Mouse (Mus musculus): ENCODE results near the gene Npff. TPM values are rescaled to one million over a fixed set of nuclear protein-coding genes. Genes with fewer than 3 reads are reported as not detected.
A peak's percentile ranks its signal among the peaks of the same experiment; 100 is the strongest.

Npff gene
- total RNA-seq, 2 experiments from 2014 or later = 0.87 to 0.92 TPM

DNA sequence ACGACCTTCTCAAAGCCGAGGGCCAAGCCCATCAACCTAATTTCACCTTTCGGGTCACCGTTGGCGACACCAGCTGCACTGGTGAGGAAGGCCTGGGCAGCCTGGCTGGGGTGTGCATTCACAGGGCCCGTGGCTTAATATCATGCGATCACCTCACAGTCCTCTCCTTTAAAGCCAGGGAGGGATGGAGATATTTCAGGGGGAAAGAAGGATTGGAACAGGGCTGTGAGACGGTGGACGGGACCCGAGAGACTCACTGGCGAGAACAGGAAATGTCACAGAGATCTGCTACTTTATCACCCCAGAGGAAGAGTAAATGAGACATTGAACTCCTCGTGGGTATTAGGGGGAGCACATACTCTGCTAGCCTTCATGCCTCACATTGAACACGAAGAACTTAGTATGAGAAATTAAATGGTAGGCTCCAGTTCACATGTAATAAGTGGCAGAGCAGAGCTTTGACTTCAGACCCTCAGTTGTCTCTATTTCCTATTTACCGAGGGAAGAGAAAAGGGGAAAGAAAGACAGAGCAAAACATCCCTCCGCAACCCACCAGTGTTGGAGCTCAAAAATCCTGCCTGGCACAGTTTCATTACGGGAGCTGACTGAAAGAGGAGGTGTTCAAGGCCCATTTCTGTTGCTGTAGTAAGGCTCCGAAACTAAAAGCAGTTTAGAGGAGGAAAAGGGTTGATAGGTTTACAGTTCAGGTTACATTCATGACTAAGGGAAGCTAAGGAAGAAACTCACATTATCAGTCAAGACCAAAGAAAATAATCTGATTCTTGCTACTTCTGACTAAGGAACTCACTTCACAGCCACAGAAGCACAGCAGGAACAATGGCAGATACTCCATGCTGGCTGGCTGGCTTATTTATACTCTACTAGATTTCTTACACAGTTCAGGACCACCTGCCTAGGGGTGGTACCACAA is 5.3 kb downstream of the Npff start:
- no peak for DNase-seq

DNA sequence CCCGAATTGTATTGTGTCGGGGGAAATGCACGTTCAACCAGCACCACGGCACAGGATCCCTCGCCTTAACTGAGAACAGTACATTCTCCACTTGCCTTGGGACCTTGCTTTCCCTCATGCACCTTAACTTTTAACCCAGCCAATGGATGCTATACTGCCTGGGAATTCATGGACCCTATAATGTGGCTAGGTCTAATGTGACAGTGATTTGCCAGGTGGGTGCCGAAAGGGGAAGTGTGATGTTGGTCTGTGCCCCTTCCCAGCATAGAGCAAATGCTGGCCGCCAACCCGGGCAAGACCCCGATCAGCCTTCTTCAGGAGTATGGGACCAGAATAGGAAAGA is 5.9 kb downstream of the Npff start:
- no peak for DNase-seq

DNA sequence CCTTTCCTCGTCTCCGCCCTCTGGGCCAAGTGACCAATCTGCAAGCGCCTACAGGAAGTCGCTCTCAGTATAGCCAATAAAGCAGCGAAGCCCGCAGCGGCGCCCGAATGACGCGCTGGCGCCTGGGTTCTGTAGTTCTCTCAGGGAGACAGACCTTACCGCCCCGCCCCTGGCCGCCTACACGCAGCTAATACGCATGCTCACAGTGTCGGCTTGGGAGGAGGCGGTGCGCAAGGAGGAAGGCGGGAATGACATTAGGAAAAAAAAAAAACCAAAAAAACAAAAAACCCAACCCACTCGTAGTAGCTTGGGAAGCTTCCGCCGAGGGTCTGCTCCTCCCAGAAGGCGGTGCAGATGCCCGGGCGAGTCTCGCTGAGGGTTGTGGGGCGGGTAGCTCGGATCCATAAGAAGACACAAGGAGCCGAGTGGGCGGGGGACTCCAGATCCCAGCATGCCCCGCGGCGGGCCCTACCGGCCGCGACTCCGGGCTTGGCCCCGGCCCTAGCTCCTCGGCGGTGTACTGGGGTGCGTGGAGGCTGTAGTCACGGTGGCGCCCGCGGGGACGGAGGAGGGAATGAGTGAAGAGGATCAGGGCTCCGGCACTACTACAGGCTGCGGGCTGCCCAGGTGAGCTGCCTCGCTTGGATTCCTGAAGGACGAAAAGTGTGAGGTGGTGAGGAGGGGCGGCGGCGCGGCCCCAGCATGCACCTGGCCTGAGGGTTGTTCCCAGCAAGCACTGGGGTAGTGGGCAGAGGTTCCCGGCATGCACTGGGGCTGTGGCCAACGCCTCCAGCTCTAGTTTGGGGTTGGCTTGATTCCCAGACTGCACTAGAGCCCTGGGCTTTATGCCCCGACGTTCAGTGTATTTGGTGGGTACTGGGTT is 6.5 kb downstream of the Npff start, which contains the start of gene Tarbp2:
Gene Tarbp2, plus strand, starts transcription at position 217 of the 883 bp plus-strand sequence.
- peak; percentile 100 for DNase-seq

DNA sequence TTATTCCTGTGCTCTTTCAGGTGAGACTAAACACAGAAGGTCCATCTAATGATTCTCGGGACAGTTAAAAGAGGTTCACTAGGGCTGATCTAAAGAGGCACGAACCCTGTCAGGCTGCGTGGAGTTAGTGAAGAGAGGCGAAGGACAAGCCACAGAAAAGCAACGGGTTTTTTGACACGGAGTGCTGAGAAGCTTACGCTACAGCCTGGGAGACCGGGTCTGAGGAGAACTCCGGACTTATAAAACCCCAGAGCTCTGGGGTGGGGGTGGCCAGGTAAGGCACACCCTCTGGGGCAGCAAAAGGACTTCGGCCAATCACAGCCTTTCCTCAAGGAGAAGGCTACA is 7.1 kb downstream of the Npff start:
- DNase-seq = no peak

DNA sequence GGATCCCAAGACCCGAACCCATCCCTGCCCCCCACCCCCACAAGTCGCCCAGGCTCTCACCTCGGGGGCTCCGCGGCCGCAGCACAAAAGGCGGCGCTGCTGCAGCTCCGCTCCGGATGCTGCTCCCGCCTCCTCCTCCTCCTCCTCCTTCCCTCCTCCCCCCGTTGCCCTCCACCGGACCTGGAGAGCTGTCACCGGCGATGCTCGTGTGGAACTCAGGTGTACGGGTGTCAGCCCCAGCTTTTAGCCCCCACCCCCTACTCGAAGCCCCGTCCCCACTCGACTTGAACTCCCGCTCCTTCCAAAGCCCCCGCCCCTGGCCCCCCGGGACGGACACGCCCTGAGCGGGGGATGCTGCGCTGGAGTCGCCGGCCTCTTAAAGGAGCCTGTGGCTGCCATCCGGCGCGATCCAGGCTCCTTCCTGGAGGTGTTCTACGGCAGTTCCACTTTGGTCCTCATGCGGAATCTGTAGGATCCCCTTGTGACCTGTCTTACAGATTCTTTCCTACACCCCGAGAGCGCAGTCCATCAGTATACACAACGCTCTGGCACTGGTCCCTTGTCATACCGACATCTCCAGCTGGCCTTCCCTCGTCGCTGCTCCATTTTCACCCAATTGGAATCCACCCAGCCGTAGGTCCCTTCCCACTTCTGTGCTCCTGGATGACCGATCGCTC is 7.9 kb downstream of the Npff start, which contains the start of gene Map3k12:
Gene Map3k12, minus strand, starts transcription at position 337 of the 677 bp plus-strand sequence.
- DNase-seq = peak; percentile 80 to 85

DNA sequence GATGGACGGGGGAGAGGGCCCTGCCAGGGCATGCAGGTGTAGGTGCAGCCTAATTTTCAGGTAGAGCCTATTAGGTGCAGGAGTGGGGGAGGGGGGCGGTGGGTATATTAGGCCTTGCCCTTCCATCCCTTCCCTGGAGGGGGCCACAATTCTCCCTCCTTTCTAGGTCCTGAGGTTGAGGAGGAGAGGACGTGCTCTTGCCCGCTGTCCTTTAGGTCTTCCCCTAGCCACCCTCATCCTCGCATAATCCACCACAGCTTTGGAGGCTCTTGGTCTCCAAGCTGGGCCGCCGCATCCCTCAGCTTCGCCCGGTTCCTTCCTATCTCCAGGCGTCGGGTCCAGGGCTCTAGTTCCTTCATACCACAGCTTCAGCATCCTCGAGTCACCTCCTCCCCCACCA is 8.4 kb downstream of the Npff start:
- DNase-seq = no peak

DNA sequence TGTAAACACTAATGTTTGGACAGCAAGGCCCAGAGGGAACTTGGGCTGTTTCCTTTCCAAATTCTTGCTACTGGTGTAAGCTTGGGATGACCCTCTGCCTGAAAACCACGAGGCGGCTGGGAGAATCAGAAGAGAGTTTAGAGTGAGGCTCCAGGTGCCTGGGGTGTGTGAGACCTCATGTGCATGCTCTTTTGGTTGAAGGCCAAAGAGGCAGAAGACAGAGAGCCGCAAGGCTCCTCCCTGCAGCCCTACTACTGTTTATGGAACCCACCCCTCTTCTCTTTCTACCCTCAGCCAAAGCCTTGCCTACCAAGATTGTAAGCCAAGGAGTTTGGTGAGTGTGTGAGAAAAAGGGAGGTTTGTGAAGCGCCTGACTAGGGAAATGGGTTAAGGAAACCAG is 9.0 kb downstream of the Npff start:
- DNase-seq = no peak

DNA sequence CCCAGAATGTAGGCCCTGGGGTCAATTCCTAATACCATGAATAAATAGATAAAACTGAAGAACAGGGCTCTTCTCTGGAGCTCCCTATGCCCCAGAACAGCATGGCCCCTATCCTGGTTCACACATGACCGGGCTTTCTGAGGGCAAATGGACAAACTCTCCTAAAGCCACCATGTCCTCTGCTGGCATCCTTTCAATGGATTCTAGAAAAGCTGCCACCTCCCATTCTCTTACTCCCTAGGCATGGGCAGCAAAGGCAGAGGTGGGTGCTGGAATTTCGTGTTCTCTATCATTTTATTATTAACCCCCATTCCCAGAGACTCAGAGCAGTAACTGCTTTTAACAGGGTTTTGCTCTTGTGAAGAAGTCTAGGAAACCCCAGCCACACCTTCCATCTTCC is 9.5 kb downstream of the Npff start:
- DNase-seq = no peak

DNA sequence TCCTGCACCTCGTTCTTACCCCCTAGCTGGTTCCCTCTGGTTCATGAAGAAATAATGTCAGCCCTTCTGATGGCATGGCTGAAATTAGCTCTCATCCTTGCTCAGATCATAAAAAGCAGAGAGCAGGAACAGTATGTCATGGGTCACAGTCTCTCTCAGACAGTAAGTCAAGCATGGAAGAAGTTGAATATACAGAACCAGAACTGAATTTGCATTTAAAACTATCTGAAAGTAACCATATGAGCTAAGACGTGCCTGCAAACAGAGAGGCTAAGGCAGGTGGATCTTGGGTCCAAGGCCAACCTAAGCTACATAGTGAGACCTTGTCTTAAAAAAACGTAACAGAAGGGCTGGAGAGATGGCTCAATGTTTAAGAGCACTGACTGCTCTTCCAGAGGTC is 11.7 kb downstream of the Npff start:
- DNase-seq = no peak

DNA sequence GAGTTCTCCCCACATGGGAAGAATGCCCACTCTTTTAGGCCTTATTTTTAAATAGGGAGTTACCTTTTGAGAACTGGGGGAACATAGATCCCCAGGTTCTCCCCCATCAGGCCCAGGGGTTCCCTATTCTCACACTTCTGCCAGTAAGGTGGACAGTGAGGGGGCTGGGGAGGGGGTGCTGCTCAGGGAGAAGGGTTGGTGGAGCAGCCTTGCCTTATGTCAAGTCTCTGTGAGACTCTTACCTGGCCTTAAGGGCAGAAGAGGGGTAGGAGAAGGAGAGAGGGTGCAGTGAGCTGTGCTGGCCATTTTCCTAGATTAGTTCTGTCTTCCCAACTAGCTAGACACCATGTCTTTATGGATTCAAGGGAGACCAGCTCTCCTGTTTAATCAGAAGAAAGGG is 12.3 kb downstream of the Npff start:
- no peak for DNase-seq

DNA sequence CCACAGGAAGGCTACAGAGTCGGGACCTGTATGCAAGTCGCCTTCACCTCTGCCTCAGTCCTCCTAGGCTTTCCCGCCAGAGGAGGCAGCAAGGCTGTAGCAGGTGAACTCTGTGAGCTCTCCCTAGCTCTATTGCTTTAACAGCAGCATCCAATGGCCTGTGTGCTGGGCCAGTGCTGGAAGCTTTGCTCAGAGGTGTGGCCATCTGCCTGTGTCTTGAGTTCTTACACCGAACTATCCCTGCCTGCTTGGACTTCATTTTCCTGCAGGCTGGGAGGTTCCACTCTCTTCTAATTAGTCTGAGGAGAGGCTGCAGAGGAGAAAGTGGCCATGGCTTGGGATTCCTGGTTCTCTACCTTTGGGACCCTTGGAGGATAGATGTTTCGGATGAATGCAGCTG is 12.7 kb downstream of the Npff start:
- DNase-seq = no peak

DNA sequence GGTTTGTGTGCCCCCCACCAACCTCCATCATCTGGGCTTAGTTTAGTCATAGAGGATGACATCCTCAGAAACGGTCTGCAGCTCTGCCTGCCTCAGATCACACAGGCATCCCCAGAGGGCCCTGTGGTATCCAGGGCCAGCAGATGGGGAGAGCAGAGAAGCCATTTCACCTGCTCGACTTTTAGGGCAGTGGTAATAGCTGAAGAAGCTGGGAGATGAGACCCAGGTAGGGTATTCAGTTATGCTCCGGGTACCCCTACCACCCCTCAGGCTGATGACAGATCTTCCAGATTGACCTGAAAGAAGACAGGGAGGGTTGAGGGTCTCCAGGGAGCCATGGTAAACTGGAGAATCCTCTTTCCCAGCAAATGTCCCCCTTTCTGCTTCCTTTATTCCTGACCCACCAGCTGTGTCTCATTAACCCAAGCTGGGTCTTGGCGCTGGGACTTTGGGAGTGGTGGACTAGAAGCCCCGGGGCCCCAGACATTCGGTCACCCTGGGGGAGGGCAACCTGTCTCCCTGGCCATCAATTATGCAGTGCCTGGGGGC is 13.4 kb downstream of the Npff start:
- DNase-seq = no peak

DNA sequence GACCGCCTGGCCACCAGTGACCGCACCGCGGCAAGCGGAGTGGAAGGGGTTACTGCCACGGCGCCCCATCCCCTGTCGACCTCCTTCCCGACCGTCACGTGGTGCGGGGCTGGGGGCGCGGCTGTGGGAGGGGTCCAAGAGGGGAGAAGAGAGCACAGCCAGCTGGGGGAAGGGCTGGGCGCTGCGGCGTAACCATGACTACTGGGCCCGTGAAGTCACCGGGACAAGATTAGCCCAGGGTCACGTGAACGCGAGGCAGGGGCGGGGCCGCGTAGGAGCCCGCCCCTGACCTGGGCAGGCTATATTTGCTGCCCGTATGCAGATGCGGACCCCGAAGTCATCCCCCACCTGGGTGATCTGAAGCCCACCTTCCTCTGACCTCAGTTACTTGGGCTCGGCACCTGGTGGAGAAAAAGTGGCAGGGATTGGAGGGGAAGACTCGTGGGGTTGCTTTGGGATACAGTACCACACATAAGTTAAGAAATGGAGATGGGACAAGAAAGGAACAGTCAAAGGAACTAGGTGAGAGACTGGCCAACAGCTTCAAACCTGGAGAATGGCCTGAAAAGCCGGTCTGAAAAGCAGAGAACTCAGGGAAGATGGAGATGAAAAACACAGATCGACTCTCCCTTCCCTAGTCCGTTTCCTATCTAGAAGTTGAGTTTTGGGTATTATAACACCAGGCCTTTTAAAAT is 14.0 kb downstream of the Npff start:
- peak; percentile 83 to 85 for DNase-seq

DNA sequence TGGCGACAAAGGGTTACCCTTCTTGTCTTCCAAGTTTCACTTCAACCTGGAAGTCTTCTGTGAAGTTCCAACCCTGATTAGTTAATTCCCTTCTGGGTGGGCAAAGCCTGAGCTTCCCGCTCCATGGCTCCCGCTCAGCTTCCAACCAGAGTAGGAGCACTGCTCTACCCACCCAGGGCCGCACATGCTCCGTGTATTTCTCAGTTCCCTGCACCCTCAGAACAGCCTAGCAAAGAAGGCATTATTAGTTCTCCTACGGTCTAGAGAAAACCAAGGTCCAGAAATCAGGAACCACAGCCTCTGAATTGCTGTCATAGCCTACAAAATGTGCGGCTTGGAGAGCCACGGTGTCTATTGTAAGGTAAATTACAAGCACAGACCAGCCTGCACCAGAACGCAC is 14.6 kb downstream of the Npff start:
- DNase-seq = no peak

DNA sequence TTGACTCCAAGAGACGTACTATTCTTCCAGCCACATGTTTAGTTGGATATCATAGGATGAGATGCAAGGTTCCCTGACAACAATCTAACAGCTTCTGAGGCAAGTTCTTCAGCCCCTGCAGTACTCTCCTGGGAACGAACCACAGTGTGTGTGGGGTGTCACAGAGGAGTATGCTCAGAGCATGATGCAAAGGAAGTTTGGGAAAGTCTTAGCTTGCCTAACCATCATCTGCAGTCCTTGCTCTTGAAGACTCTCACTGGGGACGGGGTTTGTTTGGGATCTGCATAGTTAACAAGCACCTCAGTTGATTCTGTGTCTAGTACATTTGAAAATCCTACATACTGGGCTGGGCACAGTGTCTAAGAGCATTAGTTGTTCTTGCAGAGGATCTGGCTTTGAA is 16.4 kb downstream of the Npff start:
- DNase-seq = no peak

DNA sequence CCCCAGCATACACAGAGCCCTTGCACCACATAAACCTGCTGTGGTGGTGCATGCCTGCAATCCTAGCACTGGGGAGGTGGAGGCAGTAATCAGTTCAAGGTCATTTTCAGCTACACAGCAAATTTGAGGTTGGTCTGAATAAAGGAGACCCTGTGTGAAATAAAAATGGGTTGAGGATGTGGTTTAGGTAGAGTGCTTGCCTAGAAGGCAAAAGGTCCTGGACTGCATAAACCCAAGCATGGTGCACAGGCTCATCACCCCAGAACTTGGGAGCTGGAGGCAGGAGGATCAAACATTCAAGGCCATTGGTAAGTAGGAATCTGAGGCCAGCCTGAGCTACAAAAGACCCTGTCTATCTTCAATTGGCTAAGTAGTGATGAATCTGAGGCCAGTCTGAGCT is 17.2 kb downstream of the Npff start:
- no peak for DNase-seq

DNA sequence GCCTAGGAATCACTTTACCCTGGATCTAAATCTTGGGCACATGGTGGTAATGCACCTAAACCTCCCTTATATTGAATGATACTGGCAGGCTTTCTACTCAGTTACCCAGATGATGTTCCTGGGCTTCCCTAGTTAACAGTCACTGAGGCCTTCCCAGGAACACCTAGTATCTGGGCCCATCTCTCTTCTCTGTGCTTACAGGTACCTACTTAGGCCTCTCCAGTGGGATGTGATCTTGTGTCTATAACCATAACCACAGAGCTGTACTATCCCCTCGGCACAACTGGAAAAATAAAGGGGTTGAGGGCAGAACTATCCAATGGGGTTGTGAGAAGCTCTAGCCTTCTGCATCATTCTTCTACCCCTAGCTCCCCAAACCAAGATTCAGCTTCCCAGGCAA is 17.9 kb downstream of the Npff start:
- DNase-seq = no peak

DNA sequence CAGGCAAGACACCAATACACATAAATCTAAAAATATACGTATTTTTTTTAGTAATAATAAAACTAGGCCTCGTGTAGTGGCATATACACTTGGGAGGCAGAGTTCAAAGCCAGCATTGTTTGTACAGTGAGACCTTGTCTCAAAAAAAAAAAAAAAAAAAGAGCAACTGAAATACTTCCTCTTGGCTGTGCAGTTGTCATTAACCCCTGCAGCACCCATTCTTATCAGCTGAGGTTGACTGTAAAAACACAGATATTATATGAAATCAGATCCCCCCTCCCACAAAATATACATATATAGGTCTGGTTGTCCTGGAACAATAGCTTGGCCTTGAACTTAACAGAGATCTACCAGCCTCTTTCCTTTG is 18.3 kb downstream of the Npff start:
- DNase-seq = no peak

DNA sequence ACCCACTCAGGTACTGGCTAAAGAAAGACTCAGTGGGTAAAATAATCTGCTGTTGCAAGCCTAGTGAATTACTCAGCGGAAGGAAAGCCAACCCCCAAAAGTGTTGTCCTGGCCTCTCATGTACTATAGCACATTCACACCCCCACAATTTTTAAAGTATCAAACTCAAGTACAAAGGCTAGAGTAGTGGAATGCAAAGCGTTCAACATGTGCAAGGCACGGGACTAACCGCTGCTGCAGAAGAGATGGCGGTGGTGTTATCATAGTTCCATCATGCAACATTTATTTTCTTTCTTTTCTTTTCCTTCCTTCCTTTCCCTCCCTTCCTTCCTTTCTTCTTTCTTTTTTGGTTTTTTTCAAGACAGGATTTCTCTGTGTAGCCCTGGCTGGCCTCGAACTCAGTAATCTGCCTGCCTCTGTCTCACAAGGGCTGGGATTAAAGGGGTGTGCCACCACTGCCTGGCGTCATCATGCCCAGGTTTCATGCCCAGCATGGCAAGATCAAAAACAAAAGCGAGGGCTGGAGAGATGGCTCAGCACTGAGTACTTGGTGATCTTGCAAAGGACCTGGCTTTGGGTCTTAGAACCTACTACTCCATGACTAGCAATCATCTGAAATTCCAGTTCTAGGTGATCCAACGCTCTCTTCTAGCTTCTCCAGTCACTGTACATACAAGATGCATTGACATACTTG is 18.8 kb downstream of the Npff start:
- no peak for DNase-seq

DNA sequence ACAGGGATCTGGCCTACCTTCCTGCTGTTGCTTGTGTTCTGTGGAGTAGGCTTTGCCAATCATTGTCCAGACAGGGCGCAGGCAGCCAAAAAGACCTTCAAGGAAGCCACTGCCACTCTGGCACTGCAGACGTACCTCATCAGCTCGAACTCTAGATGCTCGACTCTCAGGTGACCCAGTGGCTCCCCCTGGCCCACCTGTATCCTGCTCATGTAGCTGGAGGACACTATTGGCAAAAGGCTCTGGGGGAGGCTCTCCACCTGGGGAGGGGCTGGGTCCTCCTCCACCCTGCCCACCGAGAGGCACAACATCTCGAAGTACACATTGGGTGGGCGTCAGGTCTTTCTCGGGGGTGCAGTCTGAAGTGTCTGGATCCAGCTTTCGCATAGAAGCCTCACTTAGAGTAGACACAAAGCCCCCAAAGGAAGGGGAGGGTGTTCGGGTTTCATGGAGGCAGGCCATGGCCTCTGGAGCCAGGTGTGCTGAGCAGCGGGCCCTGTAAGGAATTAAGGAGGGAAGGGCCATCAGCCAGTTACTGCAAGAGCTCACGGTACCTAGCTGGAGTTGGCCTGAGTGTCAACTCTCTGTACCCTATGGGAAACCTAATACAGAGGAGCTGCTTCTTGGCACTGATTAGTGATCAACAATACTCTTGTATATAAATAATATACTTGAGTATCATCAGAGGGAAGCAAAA is 19.5 kb downstream of the Npff start:
- no peak for DNase-seq
